Mouse (Mus musculus) lung, embryonic 16.5 days (tissue): ENCODE results near the gene Mogat2. TPM values are rescaled to one million over a fixed set of nuclear protein-coding genes. Genes with fewer than 3 reads are reported as not detected.
A peak's percentile ranks its signal among the peaks of the same experiment; 100 is the strongest.

ENCODE experiments used
- ATAC-seq: fragments of 200-750 bp; cut with Nextera tagmentation; 2 replicates; pipeline ENCODE4 v1.8.0; 2017; ENCODE audit warnings: low read depth, mild to moderate bottlenecking, moderate library complexity
- H3K27ac ChIP-seq: fragments of 300-500 bp; sonication (generic); 2 replicates; pipeline ENCODE4 v1.5.1; 2014; ENCODE audit warnings: mild to moderate bottlenecking, control low read depth, low read length
- H3K27me3 ChIP-seq: fragments of 300-500 bp; sonication (generic); 2 replicates; pipeline ENCODE4 v1.6.1; 2014; ENCODE audit warnings: low read depth, low read length, mixed read lengths; ENCODE audit not compliant: control insufficient read depth, insufficient read depth
- H3K36me3 ChIP-seq: fragments of 300-500 bp; sonication (generic); 2 replicates; pipeline ENCODE4 v1.6.1; 2014; ENCODE audit warnings: low read length; ENCODE audit not compliant: control insufficient read depth, insufficient read depth
- H3K4me1 ChIP-seq: fragments of 300-500 bp; sonication (generic); replicated peaks from 2 replicates; pipeline ENCODE4 v1.6.1; 2014; ENCODE audit warnings: low read length, mixed read lengths; ENCODE audit not compliant: control insufficient read depth, insufficient read depth
- H3K4me2 ChIP-seq: fragments of 300-500 bp; sonication (generic); 2 replicates; pipeline ENCODE4 v1.6.1; 2014; ENCODE audit warnings: low read depth, low read length, control low read depth
- H3K4me3 ChIP-seq: fragments of 300-500 bp; sonication (generic); 2 replicates; pipeline ENCODE4 v1.5.1; 2014; ENCODE audit warnings: mild to moderate bottlenecking, low read length, control low read depth
- H3K9ac ChIP-seq: fragments of 300-500 bp; sonication (generic); 2 replicates; pipeline ENCODE4 v1.6.1; 2014; ENCODE audit warnings: low read length, control low read depth
- H3K9me3 ChIP-seq: fragments of 300-500 bp; sonication (generic); 2 replicates; pipeline ENCODE4 v1.6.1; 2016; ENCODE audit warnings: low read length; ENCODE audit not compliant: control insufficient read depth
- WGBS: fragments of 180-500 bp; shearing (Covaris S2); extraction: QIAGEN DNeasy Blood & Tissue Kit; methylation state at CpG from one replicate; pipeline ENCODE4 v1.1.7; 2014; 5-methylcytosine and 5-hydroxymethylcytosine counted together
- polyA plus RNA-seq: library from polyadenylated mRNA; unstranded; fragments of >200 nt; fragmentation: Nextera tagmentation; extraction: Ambion mirVana; gene quantifications from 2 replicates; pipeline ENCODE4 v1.2.1, GENCODE M21; 2015

Mogat2 gene
- polyA plus RNA-seq, 1 experiment from 2014 or later, result 0.94 TPM

DNA sequence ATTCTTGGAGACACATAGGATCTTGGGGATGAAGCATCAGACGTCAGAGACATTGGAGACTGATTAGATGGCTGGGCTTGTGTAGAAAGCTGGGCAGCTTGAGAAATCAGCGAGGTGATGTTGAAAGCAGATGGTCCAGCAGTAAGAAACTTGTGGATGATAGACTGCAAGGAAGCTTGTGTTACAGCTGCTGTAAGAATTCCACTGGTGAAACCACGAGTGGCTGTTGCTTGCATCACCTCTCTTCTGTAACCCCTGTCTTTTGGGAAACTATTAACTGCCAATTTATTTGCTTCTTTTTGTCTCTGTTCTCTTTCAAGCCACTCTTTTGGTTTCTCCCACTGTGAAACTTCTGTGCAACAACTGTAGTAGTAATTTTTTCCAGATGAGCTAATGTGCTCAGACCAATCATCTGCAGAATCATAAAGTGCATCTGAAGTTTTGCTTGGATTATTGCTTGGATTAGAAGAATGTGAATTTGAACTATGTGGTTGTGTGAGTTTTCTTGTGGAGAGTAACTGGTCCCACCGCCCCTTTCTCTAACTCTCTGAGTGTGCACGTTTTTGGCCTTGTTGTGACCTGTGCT, 9.8 kb upstream of the Mogat2 start:
- Histone ChIP-seq H3K4me2 (no peak overlapping the region), H3K4me1 (peaks cover 7% of the 10 kb centered on the region), H3K36me3 (no peaks in the 10 kb centered on the region), H3K27me3 (peaks cover 11% of the 10 kb centered on the region), H3K27ac (no peak overlapping the region), H3K4me3 (no peak overlapping the region), H3K9me3 (no peaks in the 10 kb centered on the region), H3K9ac (no peak overlapping the region)
- ATAC-seq, result no peak
- WGBS, result 29% methylated on average over 5 of the region's 5 CpGs

DNA sequence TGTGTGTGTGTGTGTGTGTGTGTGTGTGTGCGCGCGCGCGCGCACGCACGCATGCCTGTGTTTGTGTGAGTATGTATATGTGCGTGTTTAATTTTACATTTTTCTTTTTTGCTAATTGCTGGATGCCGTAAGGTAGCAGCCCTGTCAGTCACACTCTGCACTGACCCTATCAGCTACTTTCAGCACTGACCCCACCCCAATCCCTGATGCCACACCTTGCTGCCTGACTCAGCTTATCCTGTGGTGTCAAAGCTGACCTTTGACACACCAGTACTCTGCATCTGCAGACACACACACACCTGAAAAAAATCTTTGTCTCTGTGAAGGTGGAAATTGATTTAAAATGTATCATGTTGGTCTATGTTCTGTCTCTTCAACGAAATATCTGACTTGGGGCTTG, 3.7 kb upstream of the Mogat2 start:
- Histone ChIP-seq H3K36me3 (no peaks in the 10 kb centered on the region), H3K27ac (no peak overlapping the region), H3K4me2 (no peak overlapping the region), H3K4me3 (no peak overlapping the region), H3K9me3 (no peaks in the 10 kb centered on the region), H3K27me3 (peaks cover 9% of the 10 kb centered on the region), H3K9ac (no peak overlapping the region), H3K4me1 (peaks cover 5% of the 10 kb centered on the region)
- no peak for ATAC-seq
- 95% methylated on average over 11 of the region's 11 CpGs for WGBS

- Histone ChIP-seq H3K4me2 (no peak overlapping the region), H3K9me3 (no peaks in the 10 kb centered on the region), H3K9ac (no peak overlapping the region), H3K36me3 (no peaks in the 10 kb centered on the region), H3K27me3 (peaks cover 9% of the 10 kb centered on the region), H3K4me1 (peaks cover 10% of the 10 kb centered on the region), H3K27ac (no peak overlapping the region), H3K4me3 (no peak overlapping the region)
- ATAC-seq, result no peak
- 49% methylated on average over 8 of the region's 8 CpGs for WGBS
Measured at GRCm38 (mm10) chr7:99236888-99237660, 1.3 kb downstream of the Mogat2 start.

GRCm38 (mm10) chr7:99235657-99236056, 2.8 kb downstream of the Mogat2 start:
- Histone ChIP-seq H3K4me2 (no peak overlapping the region), H3K27me3 (peaks cover 9% of the 10 kb centered on the region), H3K4me3 (no peak overlapping the region), H3K36me3 (no peaks in the 10 kb centered on the region), H3K9ac (no peak overlapping the region), H3K4me1 (peaks cover 10% of the 10 kb centered on the region), H3K27ac (no peak overlapping the region), H3K9me3 (no peaks in the 10 kb centered on the region)
- WGBS, result 56% methylated on average over 2 of the region's 2 CpGs
- ATAC-seq, result no peak

- H3K4me1 ChIP-seq, result peaks cover 11% of the 10 kb centered on the region
- H3K36me3 ChIP-seq, result no peaks in the 10 kb centered on the region
- no peak overlapping the region for H3K27ac ChIP-seq
- H3K27me3 ChIP-seq, result peaks cover 9% of the 10 kb centered on the region
- H3K9me3 ChIP-seq, result no peaks in the 10 kb centered on the region
- H3K4me2 ChIP-seq, result no peak overlapping the region
- H3K9ac ChIP-seq, result no peak overlapping the region
- ATAC-seq, result no peak
- no peak overlapping the region for H3K4me3 ChIP-seq
- WGBS, result 29% methylated on average over 2 of the region's 2 CpGs
Measured at GRCm38 (mm10) chr7:99234916-99235315, 3.5 kb downstream of the Mogat2 start.

DNA sequence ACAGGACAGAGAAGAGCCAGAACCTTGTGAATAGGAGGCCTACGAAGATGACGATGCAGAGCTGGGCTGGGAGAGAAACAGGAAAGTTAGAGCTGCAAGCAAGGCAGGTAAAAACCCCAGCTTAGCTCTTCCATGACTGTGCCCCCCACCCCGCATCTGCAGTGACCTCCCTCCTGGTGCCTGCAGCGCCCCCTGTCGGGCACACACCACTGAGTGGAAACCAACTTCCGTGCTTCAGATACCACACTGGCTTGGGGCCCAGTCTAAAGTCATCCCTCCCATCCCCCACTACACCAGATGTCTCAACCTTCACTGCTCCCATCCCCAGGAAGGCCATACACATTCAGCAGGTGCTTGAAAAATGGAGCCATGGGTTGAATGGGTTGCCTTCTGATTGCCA, 5.8 kb downstream of the Mogat2 start:
- H3K36me3 ChIP-seq, result no peaks in the 10 kb centered on the region
- H3K4me3 ChIP-seq, result no peak overlapping the region
- H3K27ac ChIP-seq, result no peak overlapping the region
- H3K9me3 ChIP-seq, result no peaks in the 10 kb centered on the region
- H3K4me2 ChIP-seq, result no peak overlapping the region
- no peaks in the 10 kb centered on the region; the same call in none of the 2 replicates for H3K27me3 ChIP-seq
- WGBS, result 72% methylated on average over 6 of the region's 6 CpGs
- no peak overlapping the region for H3K9ac ChIP-seq
- no peak for ATAC-seq
- H3K4me1 ChIP-seq, result peaks cover 6% of the 10 kb centered on the region; the same call in 1 of the 2 replicates

DNA sequence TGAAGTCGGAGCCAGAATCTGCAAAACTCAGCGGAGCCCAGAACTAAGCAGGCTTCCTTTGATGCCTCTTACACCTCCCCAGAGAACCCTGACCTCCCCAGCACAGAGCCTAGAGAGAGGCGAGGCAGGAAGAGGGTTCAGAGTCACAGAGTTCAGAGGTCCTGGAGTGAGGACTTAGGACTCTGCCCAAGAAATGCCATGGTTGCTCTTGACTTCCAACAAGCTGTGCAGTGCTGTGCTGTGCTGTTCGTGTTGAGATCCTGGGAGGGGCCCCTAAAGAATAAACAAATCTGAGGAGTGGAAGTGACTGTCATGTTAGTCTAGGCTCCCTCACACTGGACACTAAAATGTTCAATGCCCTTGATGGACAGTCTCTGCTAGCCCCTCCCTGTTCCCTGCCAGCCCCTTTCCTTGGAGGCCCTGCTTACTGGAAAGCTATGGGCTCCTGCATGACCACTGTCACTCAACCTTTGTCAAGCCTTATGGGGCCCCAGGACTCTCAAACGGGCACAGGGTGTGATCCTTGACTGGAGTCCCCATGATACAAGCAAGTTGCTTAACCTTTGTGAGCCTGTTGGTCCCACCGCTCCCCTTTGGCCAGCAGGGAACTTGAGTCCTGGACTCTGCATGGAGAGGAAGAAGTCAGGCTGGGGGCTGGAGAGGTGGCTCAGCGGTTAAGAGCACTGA, 8.2 kb downstream of the Mogat2 start:
- peak; percentile 52 for ATAC-seq
- peaks cover 6% of the 10 kb centered on the region; the same call in 1 of the 2 replicates for H3K4me1 ChIP-seq
- no peaks in the 10 kb centered on the region for H3K36me3 ChIP-seq
- no peaks in the 10 kb centered on the region for H3K9me3 ChIP-seq
- WGBS, result 54% methylated on average over 7 of the region's 7 CpGs
- no peak overlapping the region for H3K4me2 ChIP-seq
- no peak overlapping the region for H3K27ac ChIP-seq
- H3K9ac ChIP-seq, result no peak overlapping the region
- H3K27me3 ChIP-seq, result no peaks in the 10 kb centered on the region
- H3K4me3 ChIP-seq, result no peak overlapping the region

GRCm38 (mm10) chr7:99229411-99229810, 9.0 kb downstream of the Mogat2 start:
- Histone ChIP-seq H3K4me1 (peaks cover 2% of the 10 kb centered on the region; the same call in 1 of the 2 replicates), H3K9me3 (no peaks in the 10 kb centered on the region), H3K27me3 (no peaks in the 10 kb centered on the region), H3K9ac (no peak overlapping the region), H3K4me2 (no peak overlapping the region), H3K4me3 (no peak overlapping the region), H3K36me3 (no peaks in the 10 kb centered on the region), H3K27ac (no peak overlapping the region)
- WGBS, result 6% methylated on average over 2 of the region's 2 CpGs
- peak; percentile 75; the same call in 1 of the 2 replicates for ATAC-seq

GRCm38 (mm10) chr7:99228825-99229224, 9.6 kb downstream of the Mogat2 start:
- Histone ChIP-seq H3K27me3 (no peaks in the 10 kb centered on the region), H3K36me3 (no peaks in the 10 kb centered on the region), H3K9me3 (no peaks in the 10 kb centered on the region), H3K4me2 (no peak overlapping the region), H3K4me3 (no peak overlapping the region), H3K4me1 (peaks cover 2% of the 10 kb centered on the region; the same call in 1 of the 2 replicates), H3K9ac (no peak overlapping the region), H3K27ac (no peak overlapping the region)
- 60% methylated on average over 8 of the region's 8 CpGs for WGBS
- ATAC-seq, result no peak
